ENCODE assay signal across 9 mouse cellular contexts in genomic region chr4:46814954-46815353, GRCm38 (mm10).
A peak's percentile ranks its signal among the peaks of the same experiment; 100 is the strongest.
DNase-seq lines count a peak whose midpoint lies in the region; ATAC-seq and TF ChIP-seq lines count a peak whose summit lies in the region.
"Had no signal": no experiment of that assay in that cellular context is flagged by ENCODE, and none has a peak within 500 bp of the region (broad histone marks: within the 10 kb centered on the region; RNA-seq: fewer than 3 reads in every experiment).

No protein-coding gene starts in this region.

- no peak overlapping the region for H3K4me3 ChIP-seq in kidney, embryonic 16.5 days (ENCODE audit: low read length)
- no peak overlapping the region for H3K4me3 ChIP-seq in liver, postnatal 0 days (ENCODE audit: low read depth, low read length)

- TF ChIP-seq EP300 in liver, postnatal 0 days (IDR thresholded peaks at IDR 0.05; ENCODE audit: low read depth), result no peak

- no peak overlapping the region for H3K9ac ChIP-seq in kidney, embryonic 16.5 days (replicated peaks; ENCODE audit: low read length)
- H3K9ac ChIP-seq in liver, postnatal 0 days (replicated peaks), result no peak overlapping the region

- H3K4me2 ChIP-seq in kidney, embryonic 16.5 days (replicated peaks; ENCODE audit: low read depth, low read length), result no peak overlapping the region
- no peak overlapping the region for H3K4me2 ChIP-seq in liver, postnatal 0 days (ENCODE audit: low read depth, low read length)

- TF ChIP-seq CTCF in liver, postnatal 0 days (IDR thresholded peaks at IDR 0.05; ENCODE audit: low read depth), result no peak

- no peak for ATAC-seq in kidney, embryonic 16.5 days (ENCODE audit: low FRiP score, low TSS enrichment)
- ATAC-seq in liver, postnatal 0 days, result no peak

- no peaks in the 10 kb centered on the region for H3K36me3 ChIP-seq in kidney, embryonic 16.5 days (ENCODE audit: insufficient read depth, low read length)
- H3K36me3 ChIP-seq in liver, postnatal 0 days (replicated peaks; ENCODE audit: insufficient read depth, low read length), result no peaks in the 10 kb centered on the region

- H3K4me1 ChIP-seq in kidney, embryonic 16.5 days (ENCODE audit: insufficient read depth, low read length), result no peaks in the 10 kb centered on the region
- no peaks in the 10 kb centered on the region for H3K4me1 ChIP-seq in liver, postnatal 0 days (ENCODE audit: insufficient read depth)

- no peak overlapping the region for H3K27ac ChIP-seq in kidney, embryonic 16.5 days (ENCODE audit: low read length)
- no peak overlapping the region for H3K27ac ChIP-seq in liver, postnatal 0 days (ENCODE audit: low read depth)
- H3K27ac ChIP-seq: macrophage had no signal

- peak; percentile 35 to 64 for DNase-seq in adrenal gland, adult (ENCODE audit: inconsistent age in 2 of 2, low spot score in 1 of 2)
- no peak for DNase-seq in adrenal gland, adult 18-20 months (ENCODE audit: low spot score in 2 of 2)
- peak; percentile 33 for DNase-seq in kidney, postnatal 10 days
- DNase-seq in adrenal gland, adult 2 months, result peak; percentile 49
- DNase-seq in cerebellum, postnatal 10 days, result peak; percentile 73 to 75
- DNase-seq in embryo, embryonic 10 days (ENCODE audit: low spot score), result no peak
- DNase-seq in liver, postnatal 0 days, result no peak

- no peaks in the 10 kb centered on the region for H3K9me3 ChIP-seq in kidney, embryonic 16.5 days (ENCODE audit: low read length)
- H3K9me3 ChIP-seq in liver, postnatal 0 days (ENCODE audit: low read length), result no peaks in the 10 kb centered on the region

- 66% methylated on average over 4 of the region's 4 CpGs for whole genome bisulfite sequencing in kidney, embryonic 16.5 days
- 62% methylated on average over 4 of the region's 4 CpGs for WGBS in liver, postnatal 0 days (ENCODE audit: insufficient replicate concordance)

- no peaks in the 10 kb centered on the region for H3K27me3 ChIP-seq in kidney, embryonic 16.5 days (ENCODE audit: insufficient read depth, low read length)
- H3K27me3 ChIP-seq in liver, postnatal 0 days (ENCODE audit: insufficient read depth, low read length), result no peaks in the 10 kb centered on the region

Comparison
In these comparisons a context has a peak if more than half of its experiments do, and no peak if none do; other contexts are left out.
1. DNase-seq: peak in adrenal gland, adult (2 of 2), kidney, postnatal 10 days (single experiment), adrenal gland, adult 2 months (single experiment) and cerebellum, postnatal 10 days (2 of 2); none in adrenal gland, adult 18-20 months (0 of 2), embryo, embryonic 10 days (single experiment) and liver, postnatal 0 days (single experiment).